Mouse (Mus musculus): Measurements from ENCODE around the gene Tpx2.

- TF ChIP-seq EP300 (IDR thresholded peaks at IDR 0.05; ENCODE audit: insufficient read depth, low read depth, low read length) (no peak), CTCF (IDR thresholded peaks at IDR 0.05; ENCODE audit: low read depth, low read length) (no peak), POLR2A (IDR thresholded peaks at IDR 0.05; ENCODE audit: insufficient read depth, low read length) (no peak)
Measured at GRCm38 (mm10) chr2:152913471-152913870, 65.7 kb downstream of the Tpx2 start.
